Mouse (Mus musculus): ENCODE measurements around the gene Hnrnpa1. TPM values are rescaled to one million over a fixed set of nuclear protein-coding genes. Genes with fewer than 3 reads are reported as not detected.

The Hnrnpa1 gene
- polyA plus RNA-seq, 1 experiment: 6.0 TPM

GRCm38 (mm10) chr15:103293375-103293774, 53.1 kb downstream of the Hnrnpa1 start:
- H3K4me3 ChIP-seq (replicated peaks): no peak overlapping the region
- TF ChIP-seq GATA1 (IDR thresholded peaks at IDR 0.05; ENCODE audit: low read length) (no peak), TAL1 (IDR thresholded peaks at IDR 0.05; ENCODE audit: low read length) (no peak)
- no peaks in the 10 kb centered on the region for H3K9me3 ChIP-seq (ENCODE audit: control insufficient read depth, low read length)
- H3K27me3 ChIP-seq (ENCODE audit: control insufficient read depth): no peaks in the 10 kb centered on the region
- H3K4me1 ChIP-seq (ENCODE audit: control insufficient read depth): peaks cover 2% of the 10 kb centered on the region
- peaks cover 95% of the 10 kb centered on the region for H3K36me3 ChIP-seq (ENCODE audit: control insufficient read depth)

DNA sequence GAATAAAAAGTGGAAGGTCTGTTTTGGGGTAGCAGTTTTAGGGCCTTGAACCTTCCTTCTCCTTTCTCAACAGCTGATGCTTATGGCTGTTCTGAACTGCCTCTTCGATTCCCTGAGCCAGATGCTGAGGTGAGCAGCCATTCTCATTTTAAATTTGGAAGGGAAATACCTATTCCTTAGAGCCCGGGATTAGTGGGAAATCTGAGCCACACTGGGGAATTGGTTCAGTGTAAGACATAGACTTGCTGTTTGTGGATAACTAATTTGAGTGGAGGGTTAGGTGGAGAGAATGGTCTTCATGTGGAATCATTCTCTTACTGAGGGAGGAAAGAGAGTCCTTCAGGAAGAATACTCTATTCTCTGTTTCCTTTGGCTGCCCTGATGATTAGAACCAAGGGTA, 54.4 kb downstream of the Hnrnpa1 start:
- peaks cover 95% of the 10 kb centered on the region for H3K36me3 ChIP-seq (ENCODE audit: control insufficient read depth)

GRCm38 (mm10) chr15:103295851-103296250, 55.6 kb downstream of the Hnrnpa1 start:
- Histone ChIP-seq H3K27me3 (ENCODE audit: control insufficient read depth) (no peaks in the 10 kb centered on the region), H3K36me3 (ENCODE audit: control insufficient read depth) (peaks cover 95% of the 10 kb centered on the region)

More for the DNA sequence above, 54.4 kb downstream of the Hnrnpa1 start:
- no peak for TF ChIP-seq GATA1 (IDR thresholded peaks at IDR 0.05; ENCODE audit: low read length)
- TF ChIP-seq TAL1 (IDR thresholded peaks at IDR 0.05; ENCODE audit: low read length): no peak
- H3K9me3 ChIP-seq (ENCODE audit: control insufficient read depth, low read length): no peaks in the 10 kb centered on the region
- no peak overlapping the region for H3K4me3 ChIP-seq (replicated peaks)
- no peaks in the 10 kb centered on the region for H3K27me3 ChIP-seq (ENCODE audit: control insufficient read depth)
- H3K4me1 ChIP-seq (ENCODE audit: control insufficient read depth): no peaks in the 10 kb centered on the region

More at GRCm38 (mm10) chr15:103295851-103296250, 55.6 kb downstream of the Hnrnpa1 start:
- Histone ChIP-seq H3K4me1 (ENCODE audit: control insufficient read depth) (peaks cover 2% of the 10 kb centered on the region; the same call in 1 of the 2 replicates), H3K4me3 (replicated peaks) (no peak overlapping the region), H3K9me3 (ENCODE audit: control insufficient read depth, low read length) (no peaks in the 10 kb centered on the region)
- TF ChIP-seq TAL1 (IDR thresholded peaks at IDR 0.05; ENCODE audit: low read length) (no peak), GATA1 (IDR thresholded peaks at IDR 0.05; ENCODE audit: low read length) (no peak)

Other genes with a start within 250 kb of the Hnrnpa1 start
- gene Hoxc8, start 249.8 kb upstream of the Hnrnpa1 start, polyA plus RNA-seq (2012): 0.02 TPM in 1 of 2 replicates, not detected in the other
- gene Hoxc6, start 242.2 kb upstream of the Hnrnpa1 start, polyA plus RNA-seq (2012): not detected in 2 replicates
- 0.02 TPM in 1 of 2 replicates, not detected in the other for gene Hoxc4, start 221.5 kb upstream of the Hnrnpa1 start, polyA plus RNA-seq (2012)
- 0.07 and 0.19 TPM in 2 replicates for gene Smug1, start 73.3 kb upstream of the Hnrnpa1 start, polyA plus RNA-seq (2012)
- gene Cbx5, start 616 bp upstream of the Hnrnpa1 start, polyA plus RNA-seq (2012): 0.74 and 0.95 TPM in 2 replicates
- gene Nfe2, start 18.0 kb downstream of the Hnrnpa1 start, polyA plus RNA-seq (2012): 46.0 and 48.8 TPM in 2 replicates
- gene Copz1, start 32.3 kb downstream of the Hnrnpa1 start, polyA plus RNA-seq (2012): 8.2 and 9.1 TPM in 2 replicates
- gene Gpr84, start 70.2 kb downstream of the Hnrnpa1 start, polyA plus RNA-seq (2012): not detected in 2 replicates
- gene Zfp385a, start 99.7 kb downstream of the Hnrnpa1 start, polyA plus RNA-seq (2012): 1.6 and 1.7 TPM in 2 replicates
- 0.11 and 0.13 TPM in 2 replicates for gene Itga5, start 126.3 kb downstream of the Hnrnpa1 start, polyA plus RNA-seq (2012)
- gene Gtsf1, start 190.0 kb downstream of the Hnrnpa1 start, polyA plus RNA-seq (2012): not detected in 2 replicates
- gene Gtsf2, start 208.0 kb downstream of the Hnrnpa1 start, polyA plus RNA-seq (2012): not detected in 2 replicates
- gene Nckap1l, start 213.4 kb downstream of the Hnrnpa1 start, polyA plus RNA-seq (2012): 0.05 and 0.11 TPM in 2 replicates